Mouse (Mus musculus) urinary bladder, adult 2 months (tissue): ENCODE data around the gene Gopc. TPM values are rescaled to one million over a fixed set of nuclear protein-coding genes. Genes with fewer than 3 reads are reported as not detected.

Experiments used
- DNase-seq: peaks from one replicate; pipeline ENCODE4 v3.0.0; 2022; ENCODE audit warnings: low spot score
- polyA plus RNA-seq: library from polyadenylated mRNA; depleted of rRNA; stranded (reverse); fragments of >200 nt; gene quantifications from 2 replicates; pipeline ENCODE4 v1.2.3, GENCODE M21; 2012; rRNA removed

Gopc gene
- 14.2 and 18.7 TPM in 2 replicates for polyA plus RNA-seq

GRCm38 (mm10) chr10:52381845-52382591 is at the start of gene Gopc:
Gopc (minus strand) TSS chr10:52382124.
- peak; percentile 89 for DNase-seq

GRCm38 (mm10) chr10:52430953-52431352 is 49.0 kb upstream of the Gopc start:
- DNase-seq = no peak

- DNase-seq = no peak
Measured at GRCm38 (mm10) chr10:52427634-52428415, 45.9 kb upstream of the Gopc start.

GRCm38 (mm10) chr10:52426314-52426980 is 44.5 kb upstream of the Gopc start:
- DNase-seq = no peak

GRCm38 (mm10) chr10:52423097-52423496 is 41.2 kb upstream of the Gopc start:
- no peak for DNase-seq

GRCm38 (mm10) chr10:52421716-52422115 is 39.8 kb upstream of the Gopc start:
- DNase-seq = no peak

- DNase-seq = no peak
Measured at GRCm38 (mm10) chr10:52420526-52420925, 38.6 kb upstream of the Gopc start.

- DNase-seq = no peak
Measured at GRCm38 (mm10) chr10:52419402-52419801, 37.5 kb upstream of the Gopc start.

GRCm38 (mm10) chr10:52418931-52419330 is 37.0 kb upstream of the Gopc start:
- DNase-seq = no peak

GRCm38 (mm10) chr10:52417998-52418860 is 36.3 kb upstream of the Gopc start:
- no peak for DNase-seq

GRCm38 (mm10) chr10:52417299-52417997 is 35.5 kb upstream of the Gopc start, which contains the start of gene Nus1:
Nus1 (plus strand) TSS chr10:52417547.
- peak; percentile 89 for DNase-seq

- DNase-seq = no peak
Measured at GRCm38 (mm10) chr10:52416458-52416857, 34.5 kb upstream of the Gopc start.

GRCm38 (mm10) chr10:52415020-52415419 is 33.1 kb upstream of the Gopc start:
- DNase-seq = no peak

GRCm38 (mm10) chr10:52407526-52407925 is 25.6 kb upstream of the Gopc start:
- no peak for DNase-seq

GRCm38 (mm10) chr10:52405160-52405559 is 23.2 kb upstream of the Gopc start:
- DNase-seq = no peak

- DNase-seq = no peak
Measured at GRCm38 (mm10) chr10:52399722-52400121, 17.8 kb upstream of the Gopc start.

GRCm38 (mm10) chr10:52398715-52399114 is 16.8 kb upstream of the Gopc start:
- no peak for DNase-seq

GRCm38 (mm10) chr10:52396647-52397046 is 14.7 kb upstream of the Gopc start:
- DNase-seq = no peak

- no peak for DNase-seq
Measured at GRCm38 (mm10) chr10:52391208-52391607, 9.3 kb upstream of the Gopc start.

GRCm38 (mm10) chr10:52389438-52389837 is 7.5 kb upstream of the Gopc start:
- DNase-seq = no peak

GRCm38 (mm10) chr10:52388922-52389430 is 7.1 kb upstream of the Gopc start, which contains the start of gene Nepn:
Nepn (plus strand) TSS chr10:52388972.
- no peak for DNase-seq
